Mouse (Mus musculus) monocyte, adult 5-6 weeks (primary cell): ENCODE measurements around the gene Gm45844. TPM values are rescaled to one million over a fixed set of nuclear protein-coding genes. Genes with fewer than 3 reads are reported as not detected.
"Not testable (repeated sequence)": the region's sequence is repeated elsewhere in the genome, so short reads cannot be mapped to it uniquely, and the experiment has no call there.

Experiments used
- ATAC-seq: fragments of 153-309, 156-312 bp; replicated peaks from 2 replicates; pipeline ENCODE4 v1.8.0; 2017; ENCODE audit warnings: mild to moderate bottlenecking; ENCODE audit not compliant: low TSS enrichment, insufficient number of reproducible peaks, severe bottlenecking, poor library complexity, low FRiP score
- total RNA-seq: library from RNA; stranded (forward); fragments of 200-1000, 200-491, 200-594 nt; gene quantifications from 3 replicates; pipeline ENCODE4 v1.2.3, GENCODE M21; 2017

The Gm45844 gene
- total RNA-seq = 0.21 to 0.39 TPM in 2 of 3 replicates, not detected in the other

GRCm38 (mm10) chr7:7277966-7278567 lies at the start of gene Gm45844:
TSS of gene Gm45844 (minus strand) at chr7:7278289.
- ATAC-seq = peak; percentile 98

DNA sequence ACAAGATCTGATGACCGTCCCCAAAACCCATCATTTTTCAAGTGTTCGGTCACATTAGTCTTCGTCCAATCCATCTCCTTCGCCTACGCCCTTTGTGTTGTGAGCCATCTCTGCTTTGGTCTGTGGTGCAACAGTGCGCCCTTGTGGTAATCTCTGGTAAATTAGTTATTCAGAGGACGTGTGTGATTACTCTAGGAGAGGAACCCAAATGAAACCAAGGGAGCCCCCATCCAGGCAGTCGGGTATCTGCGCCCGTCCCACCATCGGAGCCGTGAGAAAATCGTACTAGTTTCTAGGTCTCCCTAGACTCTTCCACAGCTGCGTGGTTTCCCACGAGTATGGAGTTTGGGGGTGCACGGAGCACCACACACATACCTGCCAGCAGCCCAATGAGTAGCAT lies 17.5 kb upstream of the Gm45844 start:
- peak; percentile 34 for ATAC-seq

DNA sequence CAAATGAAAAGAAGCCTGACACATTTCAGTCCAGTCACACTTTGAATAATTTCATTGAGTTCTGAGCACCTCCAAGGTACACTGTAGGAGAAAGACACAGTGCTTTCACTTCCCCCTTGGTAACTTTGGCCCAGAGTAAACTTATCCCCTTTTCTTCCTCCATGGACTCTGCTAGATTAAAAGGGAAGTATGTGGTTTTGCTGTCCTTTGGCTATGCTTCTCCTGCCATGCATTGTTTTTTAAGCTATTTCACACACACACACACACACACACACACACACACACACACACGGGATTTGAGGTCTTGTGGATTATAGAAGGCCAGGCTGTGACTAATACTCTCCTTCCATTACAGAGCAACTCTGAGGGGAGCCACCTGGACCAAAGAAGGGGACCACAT lies 3.3 kb upstream of the Gm45844 start:
- peak; percentile 72 for ATAC-seq

GRCm38 (mm10) chr7:7277556-7277955 lies 533 bp downstream of the Gm45844 start:
- peak; percentile 6; the same call in 1 of the 2 replicates for ATAC-seq

DNA sequence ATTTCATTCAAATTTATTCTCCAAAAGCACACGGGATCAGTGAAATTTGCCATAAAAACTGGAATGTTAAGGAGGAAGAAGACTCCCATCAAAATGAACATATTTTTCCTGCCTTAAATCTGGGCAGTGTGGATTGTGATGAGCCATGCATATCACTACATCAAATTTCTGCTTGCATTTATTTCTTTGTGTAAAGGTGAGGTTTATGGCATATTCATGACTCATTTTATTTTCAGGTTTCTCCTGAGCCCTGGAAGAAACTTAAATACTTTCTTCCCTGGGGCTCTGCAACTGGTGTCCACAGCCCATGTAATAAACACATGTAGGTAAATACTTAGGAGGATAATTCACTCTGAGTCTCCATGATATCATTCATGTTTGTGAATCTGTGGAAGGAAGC lies 30.9 kb downstream of the Gm45844 start, which contains the start of gene Vmn2r29:
Gene Vmn2r29 (minus strand): TSS at position 101 of the 400 bp plus-strand sequence.
- not testable (repeated sequence) for ATAC-seq

DNA sequence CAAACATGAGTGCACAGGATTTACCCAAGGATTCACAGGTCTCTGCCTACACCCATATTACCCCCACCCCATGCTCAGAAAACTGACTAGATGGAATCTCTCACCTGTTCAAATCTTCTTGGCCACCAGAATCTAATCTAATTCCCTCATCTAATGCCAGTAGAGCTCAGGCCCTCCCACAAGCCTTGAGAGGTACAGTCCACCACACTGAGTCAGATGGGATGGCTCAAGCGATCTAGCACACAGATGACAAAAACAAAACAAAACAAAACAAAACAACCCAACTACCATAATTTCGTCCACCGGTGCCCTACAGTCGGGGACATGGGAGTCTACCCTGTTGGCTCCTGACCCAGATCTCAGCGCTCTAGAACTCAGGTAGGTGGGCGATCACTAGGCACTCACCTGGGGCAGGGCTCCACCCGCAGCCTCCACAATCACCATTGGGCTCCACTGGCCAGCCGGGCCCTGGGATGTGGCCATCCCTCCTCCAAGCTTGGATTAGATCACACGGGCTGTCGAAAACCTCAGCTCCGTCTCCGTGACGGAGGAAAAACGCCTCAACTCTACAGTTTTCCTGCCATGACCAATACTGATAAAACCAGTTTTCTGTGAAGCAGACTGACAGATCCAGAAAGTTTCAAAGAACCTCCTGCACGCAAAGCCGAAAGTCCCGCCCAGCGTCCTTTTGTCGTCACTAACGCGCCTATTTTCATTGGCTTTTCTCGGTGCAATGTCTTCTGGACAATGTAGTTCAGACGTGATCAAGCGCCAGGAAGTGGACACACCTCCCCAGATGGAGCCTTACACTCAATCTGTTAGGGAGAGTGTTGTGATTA lies 68.6 kb downstream of the Gm45844 start, which contains the start of gene Zfp772:
Gene Zfp772 (minus strand): TSS at position 686 of the 839 bp plus-strand sequence.
- not testable (repeated sequence) for ATAC-seq

DNA sequence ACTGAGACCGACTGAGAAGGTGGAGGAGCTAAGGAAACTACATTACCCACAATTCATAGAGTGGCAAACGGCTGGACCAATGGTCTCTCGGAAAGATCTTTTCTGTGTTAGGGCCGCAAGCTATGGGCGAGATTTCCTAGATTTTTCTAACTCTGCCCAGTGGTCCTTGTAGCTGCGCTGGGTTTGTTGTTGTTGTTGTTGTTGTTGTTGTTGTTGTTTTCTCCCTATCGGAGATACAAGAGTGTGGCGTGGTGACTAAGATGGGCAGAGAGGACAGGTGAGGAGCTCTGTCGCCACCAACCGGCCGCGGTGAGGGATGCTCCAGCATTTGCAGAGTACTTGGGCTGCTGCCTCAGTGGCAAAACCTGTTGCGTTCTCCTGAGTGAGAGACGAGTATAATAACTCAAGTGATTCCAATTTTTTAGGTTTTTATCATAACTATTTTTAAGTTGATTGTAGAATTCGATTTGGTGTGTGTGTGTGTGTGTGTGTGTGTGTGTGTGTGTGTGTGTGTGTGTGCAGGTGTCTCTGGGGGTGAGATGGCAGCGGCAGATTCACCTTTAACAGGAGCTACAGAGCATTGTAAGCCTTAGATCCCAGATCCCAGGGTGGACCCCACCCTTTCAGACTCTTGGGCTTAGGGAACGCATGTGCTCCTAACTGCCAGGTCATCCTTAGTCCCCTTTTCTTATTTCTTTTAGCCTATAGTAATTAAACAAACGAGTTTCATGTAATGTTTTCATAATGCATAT lies 89.7 kb downstream of the Gm45844 start:
- ATAC-seq = peak; percentile 91

GRCm38 (mm10) chr7:7187417-7188190 lies 90.5 kb downstream of the Gm45844 start:
- no peak for ATAC-seq

GRCm38 (mm10) chr7:7185897-7186296 lies 92.2 kb downstream of the Gm45844 start:
- no peak for ATAC-seq

- peak; percentile 94 for ATAC-seq
Observed at GRCm38 (mm10) chr7:7171227-7172147, 106.6 kb downstream of the Gm45844 start, which contains the start of gene Zfp418. TSS of gene Zfp418 (plus strand) at chr7:7171330.

Other genes starting within 250 kb of the Gm45844 start
- 23.0 to 26.9 TPM (median 23.2 TPM) in 3 replicates for gene Zfp954, start 156.8 kb downstream of the Gm45844 start, total RNA-seq
- gene Zfp773, start 141.5 kb downstream of the Gm45844 start, total RNA-seq = 0.86 to 3.9 TPM (median 1.6 TPM) in 3 replicates
- gene Zfp418, start 107.0 kb downstream of the Gm45844 start, total RNA-seq = 0.48 to 3.2 TPM (median 2.3 TPM) in 3 replicates
- 1.0 to 3.7 TPM (median 2.5 TPM) in 3 replicates for gene Zfp772, start 68.3 kb downstream of the Gm45844 start, total RNA-seq
- gene Vmn2r29, start 31.0 kb downstream of the Gm45844 start, total RNA-seq = 1.6 TPM in 1 of 3 replicates, not detected in the others
- 55.4 to 74.2 TPM (median 57.1 TPM) in 3 replicates for gene Clcn4, start 22.6 kb upstream of the Gm45844 start, total RNA-seq
- gene Vmn2r30, start 59.3 kb upstream of the Gm45844 start, total RNA-seq = not detected in 3 replicates
- gene Gm45783, start 96.3 kb upstream of the Gm45844 start, total RNA-seq = not detected in 3 replicates
- 0.21 TPM in 1 of 3 replicates, not detected in the others for gene Vmn2r31, start 121.4 kb upstream of the Gm45844 start, total RNA-seq
- not detected in 3 replicates for gene Vmn2r32, start 201.7 kb upstream of the Gm45844 start, total RNA-seq